Mouse (Mus musculus): ENCODE measurements around the gene Xdh. TPM values are rescaled to one million over a fixed set of nuclear protein-coding genes. Genes with fewer than 3 reads are reported as not detected.

Xdh gene
- polyA plus RNA-seq (2012; fragmentation: generic; extraction: Trizol), result 0.33 TPM
- long read RNA-seq, experiment 1, result 0 reads
- long read RNA-seq, experiment 2, partial matches to known transcripts, result 0 of 1 reads
- long read RNA-seq, experiment 2, other reads (novel, unspliced or antisense), result 1 of 1 reads

DNA sequence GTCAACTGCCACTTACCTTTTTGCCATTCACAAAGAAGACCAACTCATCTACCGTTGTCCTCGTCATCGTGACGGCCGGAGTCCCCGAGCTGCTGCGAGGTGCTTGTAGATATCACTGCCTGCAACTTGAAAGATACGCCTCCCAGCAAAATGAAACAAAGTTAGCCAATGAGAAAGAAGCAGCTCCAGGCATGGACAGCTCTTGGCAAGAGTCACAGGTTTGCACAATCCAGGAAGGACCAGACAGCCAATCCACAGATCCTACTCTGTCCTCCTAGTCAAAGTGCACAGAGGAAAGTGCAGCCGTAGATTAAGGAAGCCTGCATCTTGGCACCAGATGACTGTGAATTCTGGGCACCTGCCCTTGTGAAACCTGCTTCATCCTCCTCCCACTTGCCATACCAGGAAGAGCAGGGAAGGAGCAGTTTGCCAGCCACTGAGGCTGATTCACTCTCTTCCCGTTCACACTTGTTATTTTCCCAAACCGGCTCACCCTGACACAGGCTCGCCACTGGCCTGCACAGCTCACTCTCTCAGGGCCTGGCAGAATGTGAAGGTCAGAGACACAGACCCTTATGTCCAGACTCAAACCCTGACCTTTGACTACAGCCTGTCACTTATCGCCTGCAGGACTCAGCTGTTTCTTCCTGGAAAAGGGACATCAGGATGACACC, at the start of gene Xdh:
Gene Xdh, minus strand, starts transcription at position 135 of the 674 bp plus-strand sequence.
- Histone ChIP-seq H3K4me3 (ENCODE audit: insufficient read depth, poor library complexity, severe bottlenecking) (no peak within 1 kb of the TSS), H3K27me3 (ENCODE audit: control insufficient read depth, insufficient read depth, insufficient read length) (no peaks in the 10 kb centered on the region), H3ac (ENCODE audit: control insufficient read depth, insufficient read length, low read depth) (no peak within 1 kb of the TSS), H3K79me3 (ENCODE audit: low read depth) (no peaks in the 10 kb centered on the region), H3K36me3 (ENCODE audit: control insufficient read depth, insufficient read depth) (no peaks in the 10 kb centered on the region), H3K79me2 (ENCODE audit: control insufficient read depth, insufficient read depth) (no peaks in the 10 kb centered on the region)
- TF ChIP-seq FOSL1 (IDR thresholded peaks at IDR 0.05; ENCODE audit: insufficient read depth, low read length, poor library complexity, severe bottlenecking) (no peak), CEBPB (IDR thresholded peaks at IDR 0.05; ENCODE audit: low read depth) (no peak), MYOG (IDR thresholded peaks at IDR 0.05; ENCODE audit: control insufficient read depth, extremely low read depth, insufficient read length) (no peak), CTCF (IDR thresholded peaks at IDR 0.05; ENCODE audit: control insufficient read depth, insufficient read depth, insufficient read length) (no peak), MYOD1 (IDR thresholded peaks at IDR 0.05; ENCODE audit: control insufficient read depth, insufficient read length, low read depth) (no peak), USF1 (IDR thresholded peaks at IDR 0.05; ENCODE audit: low read depth) (no peak)

DNA sequence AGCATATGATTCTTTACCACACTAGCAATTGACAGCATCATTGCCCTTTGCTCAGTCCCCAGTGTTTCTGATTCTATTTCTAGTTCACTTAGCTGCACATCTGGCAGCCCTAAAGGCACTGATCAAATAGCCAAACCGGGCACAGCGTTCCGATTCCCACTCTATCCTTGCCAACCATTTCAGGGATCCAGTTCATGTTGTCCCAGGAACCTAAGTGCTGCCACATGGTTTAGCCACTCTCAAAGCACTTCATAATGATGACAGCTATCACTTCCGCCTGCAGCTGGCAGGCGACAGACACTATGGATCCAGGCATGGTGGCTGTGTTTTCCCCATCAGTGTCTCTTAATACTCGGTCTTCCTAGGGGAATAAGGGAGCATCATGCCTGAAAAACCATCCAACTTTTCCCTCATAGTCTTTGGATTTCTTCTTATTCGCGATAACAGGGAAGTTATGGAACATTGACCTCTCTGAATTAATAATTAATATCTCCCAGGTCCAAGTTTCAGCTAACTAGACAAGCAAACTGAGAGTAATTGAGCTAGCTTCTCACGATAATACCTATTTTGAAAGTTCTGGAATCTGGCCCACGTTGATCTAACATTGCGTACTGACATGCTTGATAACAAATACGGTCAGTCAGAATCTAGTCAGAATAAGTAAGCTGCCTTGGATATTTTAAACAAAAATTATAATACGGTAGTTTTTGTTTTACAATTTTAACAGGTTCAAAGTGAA, 46.1 kb upstream of the Xdh start:
- Histone ChIP-seq H3K79me2 (ENCODE audit: control insufficient read depth, insufficient read depth) (no peaks in the 10 kb centered on the region), H3K4me3 (ENCODE audit: insufficient read depth, poor library complexity, severe bottlenecking) (no peak overlapping the region), H3K79me3 (ENCODE audit: low read depth) (no peaks in the 10 kb centered on the region), H3ac (ENCODE audit: control insufficient read depth, insufficient read length, low read depth) (no peak overlapping the region), H3K27me3 (ENCODE audit: control insufficient read depth, insufficient read depth, insufficient read length) (no peaks in the 10 kb centered on the region), H3K36me3 (ENCODE audit: control insufficient read depth, insufficient read depth) (no peaks in the 10 kb centered on the region)
- TF ChIP-seq CTCF (IDR thresholded peaks at IDR 0.05; ENCODE audit: control insufficient read depth, insufficient read depth, insufficient read length), result no peak
- TF ChIP-seq MYOG (IDR thresholded peaks at IDR 0.05; ENCODE audit: control insufficient read depth, extremely low read depth, insufficient read length), result no peak
- TF ChIP-seq MAX (IDR thresholded peaks at IDR 0.05), result no peak
- TF ChIP-seq CEBPB (IDR thresholded peaks at IDR 0.05; ENCODE audit: low read depth), result no peak
- no peak for TF ChIP-seq MYOD1 (IDR thresholded peaks at IDR 0.05; ENCODE audit: control insufficient read depth, insufficient read length, low read depth)
- TF ChIP-seq USF1 (IDR thresholded peaks at IDR 0.05; ENCODE audit: low read depth), result no peak

DNA sequence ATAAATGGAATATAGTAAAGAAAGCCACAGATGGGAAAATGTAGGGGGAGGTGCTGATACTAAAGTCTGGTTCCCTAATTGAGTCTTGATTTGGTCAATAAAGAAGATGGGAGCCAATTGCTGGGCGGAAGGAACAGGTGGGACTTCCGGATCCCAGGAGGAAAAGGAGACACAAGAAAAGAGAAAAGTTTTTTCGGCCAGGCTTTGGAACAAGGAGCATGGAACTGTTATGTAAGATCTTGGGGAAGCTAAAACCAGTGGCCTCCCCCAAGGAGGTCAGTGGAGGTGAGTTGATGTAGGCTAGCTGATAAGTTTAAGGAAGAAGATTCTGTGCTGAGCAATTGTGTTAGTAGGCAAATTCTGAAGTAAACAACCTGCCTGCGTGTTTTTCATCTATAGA, 41.3 kb upstream of the Xdh start:
- no peaks in the 10 kb centered on the region for H3K79me2 ChIP-seq (ENCODE audit: control insufficient read depth, insufficient read depth)

DNA sequence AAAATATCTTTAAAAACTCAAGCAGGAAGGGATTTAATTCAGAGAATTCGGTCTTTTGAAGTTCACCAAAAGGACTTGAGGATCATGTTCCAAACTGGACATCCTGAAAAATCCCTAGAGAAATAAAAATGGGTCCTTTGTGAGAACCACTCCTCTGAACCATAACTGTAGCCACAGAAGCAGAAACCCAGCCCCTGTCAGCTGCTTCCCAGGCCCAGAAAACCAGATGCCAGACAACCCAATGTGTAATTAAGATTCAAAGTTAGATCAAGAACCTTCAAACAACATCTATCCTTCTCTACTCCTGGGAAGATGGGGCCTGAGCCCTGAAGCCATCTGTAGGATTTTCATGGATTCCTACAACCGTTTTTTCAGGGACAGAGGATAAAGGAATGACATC, 36.6 kb upstream of the Xdh start:
- H3K36me3 ChIP-seq (ENCODE audit: control insufficient read depth, insufficient read depth), result no peaks in the 10 kb centered on the region
- no peaks in the 10 kb centered on the region for H3K79me2 ChIP-seq (ENCODE audit: control insufficient read depth, insufficient read depth)
- no peak overlapping the region for H3ac ChIP-seq (ENCODE audit: control insufficient read depth, insufficient read length, low read depth)
- H3K79me3 ChIP-seq (ENCODE audit: low read depth), result no peaks in the 10 kb centered on the region
- no peak for TF ChIP-seq MAX (IDR thresholded peaks at IDR 0.05)
- no peak for TF ChIP-seq CEBPB (IDR thresholded peaks at IDR 0.05; ENCODE audit: low read depth)
- no peak for TF ChIP-seq CTCF (IDR thresholded peaks at IDR 0.05; ENCODE audit: control insufficient read depth, insufficient read depth, insufficient read length)
- no peak for TF ChIP-seq MYOG (IDR thresholded peaks at IDR 0.05; ENCODE audit: control insufficient read depth, extremely low read depth, insufficient read length)
- no peak for TF ChIP-seq MYOD1 (IDR thresholded peaks at IDR 0.05; ENCODE audit: control insufficient read depth, insufficient read length, low read depth)
- no peak overlapping the region for H3K4me3 ChIP-seq (ENCODE audit: insufficient read depth, poor library complexity, severe bottlenecking)
- no peaks in the 10 kb centered on the region for H3K27me3 ChIP-seq (ENCODE audit: control insufficient read depth, insufficient read depth, insufficient read length)

More for the DNA sequence above, 41.3 kb upstream of the Xdh start:
- no peak overlapping the region for H3ac ChIP-seq (ENCODE audit: control insufficient read depth, insufficient read length, low read depth)
- no peak overlapping the region for H3K4me3 ChIP-seq (ENCODE audit: insufficient read depth, poor library complexity, severe bottlenecking)
- no peak for TF ChIP-seq CTCF (IDR thresholded peaks at IDR 0.05; ENCODE audit: control insufficient read depth, insufficient read depth, insufficient read length)
- no peak for TF ChIP-seq CEBPB (IDR thresholded peaks at IDR 0.05; ENCODE audit: low read depth)
- TF ChIP-seq MYOG (IDR thresholded peaks at IDR 0.05; ENCODE audit: control insufficient read depth, extremely low read depth, insufficient read length), result no peak
- TF ChIP-seq USF1 (IDR thresholded peaks at IDR 0.05; ENCODE audit: low read depth), result no peak
- TF ChIP-seq FOSL1 (IDR thresholded peaks at IDR 0.05; ENCODE audit: insufficient read depth, low read length, poor library complexity, severe bottlenecking), result no peak
- no peak for TF ChIP-seq MAX (IDR thresholded peaks at IDR 0.05)
- no peak for TF ChIP-seq MYOD1 (IDR thresholded peaks at IDR 0.05; ENCODE audit: control insufficient read depth, insufficient read length, low read depth)
- no peaks in the 10 kb centered on the region for H3K36me3 ChIP-seq (ENCODE audit: control insufficient read depth, insufficient read depth)
- H3K79me3 ChIP-seq (ENCODE audit: low read depth), result no peaks in the 10 kb centered on the region
- H3K27me3 ChIP-seq (ENCODE audit: control insufficient read depth, insufficient read depth, insufficient read length), result no peaks in the 10 kb centered on the region

DNA sequence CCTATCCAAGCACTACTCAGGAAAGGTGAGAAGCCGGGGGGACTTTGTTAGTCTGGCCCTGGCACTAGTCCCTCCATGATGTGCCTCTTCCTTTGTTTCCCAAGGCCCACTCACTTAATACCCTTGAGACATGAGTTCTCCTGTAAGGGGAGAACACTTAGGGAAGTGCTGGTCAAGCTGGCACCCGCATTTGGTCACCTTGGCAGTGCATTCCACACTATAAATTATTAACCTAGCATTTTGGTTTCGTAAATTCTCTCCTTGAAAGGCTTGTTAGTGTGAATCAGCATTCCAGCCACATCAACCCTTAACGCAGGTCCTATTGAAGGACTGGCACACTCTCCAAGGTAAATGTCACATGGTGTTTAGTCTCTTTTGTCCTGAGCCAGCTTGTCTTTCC, 35.9 kb upstream of the Xdh start:
- H3ac ChIP-seq (ENCODE audit: control insufficient read depth, insufficient read length, low read depth), result no peak overlapping the region

More for the DNA sequence above, 35.9 kb upstream of the Xdh start:
- Histone ChIP-seq H3K79me2 (ENCODE audit: control insufficient read depth, insufficient read depth) (no peaks in the 10 kb centered on the region), H3K27me3 (ENCODE audit: control insufficient read depth, insufficient read depth, insufficient read length) (no peaks in the 10 kb centered on the region), H3K4me3 (ENCODE audit: insufficient read depth, poor library complexity, severe bottlenecking) (no peak overlapping the region), H3K36me3 (ENCODE audit: control insufficient read depth, insufficient read depth) (no peaks in the 10 kb centered on the region), H3K79me3 (ENCODE audit: low read depth) (no peaks in the 10 kb centered on the region)
- TF ChIP-seq CEBPB (IDR thresholded peaks at IDR 0.05; ENCODE audit: low read depth), result no peak
- TF ChIP-seq CTCF (IDR thresholded peaks at IDR 0.05; ENCODE audit: control insufficient read depth, insufficient read depth, insufficient read length), result no peak
- TF ChIP-seq MAX (IDR thresholded peaks at IDR 0.05), result no peak
- TF ChIP-seq FOSL1 (IDR thresholded peaks at IDR 0.05; ENCODE audit: insufficient read depth, low read length, poor library complexity, severe bottlenecking), result no peak
- no peak for TF ChIP-seq MYOD1 (IDR thresholded peaks at IDR 0.05; ENCODE audit: control insufficient read depth, insufficient read length, low read depth)
- TF ChIP-seq USF1 (IDR thresholded peaks at IDR 0.05; ENCODE audit: low read depth), result no peak
- TF ChIP-seq MYOG (IDR thresholded peaks at IDR 0.05; ENCODE audit: control insufficient read depth, extremely low read depth, insufficient read length), result no peak

Data from C2C12 (cell line).